ENCODE assay signal across 14 mouse cellular contexts in genomic region chr17:64698516-64698915, GRCm38 (mm10).
"Had no signal": no experiment of that assay in that cellular context is flagged by ENCODE, and none has a peak within 500 bp of the region (broad histone marks: within the 10 kb centered on the region; RNA-seq: fewer than 3 reads in every experiment).

No protein-coding gene starts in this region.

- DNase-seq: gastrocnemius, adult 2 months; gastrocnemius, postnatal 10 days; gastrocnemius, postnatal 25 days; heart, adult 18-20 months; heart, postnatal 10 days; heart, postnatal 36 days; kidney, adult 18-20 months; kidney, adult 8-10 months; kidney, postnatal 10 days; kidney, postnatal 25 days; kidney, postnatal 4 days; liver; liver, embryonic 13.5 days; liver, postnatal 0 days had no signal
